Mouse (Mus musculus) lung, postnatal 0 days (tissue): ENCODE data around the gene Bad.

ENCODE experiments used
- CTCF ChIP-seq: IDR thresholded peaks from 2 replicates; pipeline ENCODE4 v1.5.1; 2016; ENCODE audit warnings: antibody characterized with exemption, mild to moderate bottlenecking
- EP300 ChIP-seq: IDR thresholded peaks from 2 replicates; pipeline ENCODE4 v1.6.1; 2016; ENCODE audit warnings: antibody characterized with exemption, mild to moderate bottlenecking, control low read depth

GRCm38 (mm10) chr19:6950613-6951153 lies 9.0 kb downstream of the Bad start:
- TF ChIP-seq EP300 = no peak
- no peak for TF ChIP-seq CTCF
